Mouse (Mus musculus) lung, embryonic 16.5 days (tissue): ENCODE results near the gene Fbxl19. TPM values are rescaled to one million over a fixed set of nuclear protein-coding genes. Genes with fewer than 3 reads are reported as not detected.
A peak's percentile ranks its signal among the peaks of the same experiment; 100 is the strongest.

Experiments used
- ATAC-seq: fragments of 200-750 bp; cut with Nextera tagmentation; 2 replicates; pipeline ENCODE4 v1.8.0; 2017; ENCODE audit warnings: low read depth, mild to moderate bottlenecking, moderate library complexity
- H3K27ac ChIP-seq: fragments of 300-500 bp; sonication (generic); 2 replicates; pipeline ENCODE4 v1.5.1; 2014; ENCODE audit warnings: mild to moderate bottlenecking, control low read depth, low read length
- H3K27me3 ChIP-seq: fragments of 300-500 bp; sonication (generic); 2 replicates; pipeline ENCODE4 v1.6.1; 2014; ENCODE audit warnings: low read depth, low read length, mixed read lengths; ENCODE audit not compliant: control insufficient read depth, insufficient read depth
- H3K36me3 ChIP-seq: fragments of 300-500 bp; sonication (generic); 2 replicates; pipeline ENCODE4 v1.6.1; 2014; ENCODE audit warnings: low read length; ENCODE audit not compliant: control insufficient read depth, insufficient read depth
- H3K4me1 ChIP-seq: fragments of 300-500 bp; sonication (generic); replicated peaks from 2 replicates; pipeline ENCODE4 v1.6.1; 2014; ENCODE audit warnings: low read length, mixed read lengths; ENCODE audit not compliant: control insufficient read depth, insufficient read depth
- H3K4me2 ChIP-seq: fragments of 300-500 bp; sonication (generic); 2 replicates; pipeline ENCODE4 v1.6.1; 2014; ENCODE audit warnings: low read depth, low read length, control low read depth
- H3K4me3 ChIP-seq: fragments of 300-500 bp; sonication (generic); 2 replicates; pipeline ENCODE4 v1.5.1; 2014; ENCODE audit warnings: mild to moderate bottlenecking, low read length, control low read depth
- H3K9ac ChIP-seq: fragments of 300-500 bp; sonication (generic); 2 replicates; pipeline ENCODE4 v1.6.1; 2014; ENCODE audit warnings: low read length, control low read depth
- H3K9me3 ChIP-seq: fragments of 300-500 bp; sonication (generic); 2 replicates; pipeline ENCODE4 v1.6.1; 2016; ENCODE audit warnings: low read length; ENCODE audit not compliant: control insufficient read depth
- WGBS: fragments of 180-500 bp; shearing (Covaris S2); extraction: QIAGEN DNeasy Blood & Tissue Kit; methylation state at CpG from one replicate; pipeline ENCODE4 v1.1.7; 2014; 5-methylcytosine and 5-hydroxymethylcytosine counted together
- polyA plus RNA-seq: library from polyadenylated mRNA; unstranded; fragments of >200 nt; fragmentation: Nextera tagmentation; extraction: Ambion mirVana; gene quantifications from 2 replicates; pipeline ENCODE4 v1.2.1, GENCODE M21; 2015

Gene Fbxl19
- polyA plus RNA-seq, 1 experiment from 2014 or later, result 3.1 TPM

DNA sequence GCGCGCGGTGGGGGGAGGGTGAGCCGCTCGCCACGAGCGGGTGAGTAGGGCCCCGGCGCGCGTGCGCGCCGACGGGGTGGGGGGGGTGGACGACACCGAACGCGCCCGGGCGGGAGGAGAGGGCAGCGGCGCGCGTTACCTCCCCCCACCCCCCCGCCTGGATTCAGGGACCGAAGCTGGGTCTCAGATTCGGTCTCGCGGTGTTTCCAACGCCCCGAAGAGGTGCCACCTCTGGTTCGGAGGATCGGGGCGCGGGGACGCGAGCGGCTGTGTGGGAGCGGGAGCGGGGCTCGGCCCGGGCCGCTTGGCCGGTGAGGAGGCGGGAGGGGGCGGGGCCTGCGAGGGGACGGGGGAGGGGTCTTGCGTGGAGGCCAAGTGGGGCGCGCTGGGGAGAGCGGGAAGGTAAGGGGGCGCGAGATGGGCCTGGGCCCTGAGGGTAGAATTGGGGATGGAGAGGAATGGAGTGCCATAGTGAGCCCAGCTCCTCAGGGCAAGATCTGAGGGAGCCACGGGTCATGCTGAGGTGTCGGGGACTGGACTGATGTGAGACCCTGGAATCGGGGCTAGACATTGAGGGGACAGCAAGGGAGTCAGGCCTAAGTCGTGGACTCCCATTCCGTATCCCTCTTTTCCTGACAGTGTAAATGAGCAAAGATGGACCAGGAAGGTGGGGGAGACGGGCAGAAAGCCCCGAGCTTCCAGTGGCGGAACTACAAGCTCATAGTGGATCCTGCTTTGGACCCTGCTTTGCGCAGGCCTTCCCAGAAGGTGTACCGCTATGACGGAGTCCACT is 33.3 kb downstream of the Fbxl19 start:
- ATAC-seq, result peak; percentile 53
- 2% methylated on average over 45 of the region's 66 CpGs for WGBS

DNA sequence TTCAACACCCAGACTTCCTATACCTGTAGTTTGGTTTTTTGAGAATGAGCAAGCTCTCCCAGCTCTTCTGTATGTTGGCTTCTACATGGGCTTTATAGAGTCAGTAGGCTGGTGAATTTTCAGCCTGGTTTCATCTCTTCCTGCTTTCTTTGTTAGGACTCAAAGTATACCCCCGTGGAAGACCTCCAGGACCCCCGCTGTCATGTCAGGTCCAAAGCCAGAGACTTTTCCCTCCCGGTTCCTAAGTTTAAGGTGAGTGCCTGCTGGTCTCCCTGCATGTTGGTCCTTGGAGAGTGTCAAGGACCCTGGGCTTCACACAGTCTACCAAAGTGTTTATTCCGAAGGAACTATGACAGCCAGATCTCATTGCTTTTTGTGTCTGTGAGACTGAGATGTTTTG is 34.0 kb downstream of the Fbxl19 start:
- Histone ChIP-seq H3K9ac (peak overlapping the region; percentile 93), H3K9me3 (no peaks in the 10 kb centered on the region), H3K27ac (no peak overlapping the region)

More for the DNA sequence above, 33.3 kb downstream of the Fbxl19 start:
- H3K4me3 ChIP-seq, result peak overlapping the region; percentile 87
- peak overlapping the region; percentile 93 for H3K9ac ChIP-seq
- peaks cover 12% of the 10 kb centered on the region for H3K4me1 ChIP-seq
- H3K4me2 ChIP-seq, result peak overlapping the region; percentile 69
- peak overlapping the region; percentile 99 for H3K27ac ChIP-seq
- no peaks in the 10 kb centered on the region for H3K9me3 ChIP-seq
- H3K36me3 ChIP-seq, result peaks cover 18% of the 10 kb centered on the region
- no peaks in the 10 kb centered on the region for H3K27me3 ChIP-seq

DNA sequence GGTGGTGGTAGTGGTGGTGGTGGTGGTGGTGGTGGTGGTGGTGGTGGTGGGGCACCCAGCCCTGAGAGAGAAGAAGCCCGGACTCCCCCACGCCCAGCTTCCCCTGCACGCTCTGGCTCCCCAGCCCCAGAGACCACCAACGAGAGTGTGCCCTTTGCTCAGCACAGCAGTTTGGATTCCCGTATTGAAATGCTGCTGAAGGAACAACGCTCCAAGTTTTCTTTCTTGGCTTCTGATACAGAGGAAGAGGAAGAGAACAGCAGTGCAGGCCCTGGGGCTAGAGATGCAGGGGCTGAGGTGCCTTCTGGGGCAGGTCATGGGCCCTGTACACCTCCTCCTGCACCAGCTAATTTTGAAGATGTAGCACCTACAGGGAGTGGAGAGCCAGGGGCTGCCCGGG is 41.0 kb downstream of the Fbxl19 start, which contains the start of gene Gm49388:
Gene Gm49388, plus strand, starts transcription at position 301 of the 400 bp plus-strand sequence.
- H3K4me2 ChIP-seq, result no peak within 1 kb of the TSS
- peaks cover 61% of the 10 kb centered on the region for H3K36me3 ChIP-seq
- H3K27ac ChIP-seq, result no peak within 1 kb of the TSS
- no peaks in the 10 kb centered on the region for H3K4me1 ChIP-seq
- WGBS, result 90% methylated on average over 7 of the region's 7 CpGs
- H3K9ac ChIP-seq, result no peak within 1 kb of the TSS
- no peaks in the 10 kb centered on the region for H3K9me3 ChIP-seq
- ATAC-seq, result no peak
- H3K4me3 ChIP-seq, result no peak within 1 kb of the TSS
- H3K27me3 ChIP-seq, result no peaks in the 10 kb centered on the region

More for the DNA sequence above, 34.0 kb downstream of the Fbxl19 start:
- Histone ChIP-seq H3K4me3 (peak overlapping the region; percentile 87), H3K27me3 (no peaks in the 10 kb centered on the region), H3K4me1 (peaks cover 12% of the 10 kb centered on the region), H3K36me3 (peaks cover 18% of the 10 kb centered on the region), H3K4me2 (peak overlapping the region; percentile 69)
- 73% methylated on average over 4 of the region's 4 CpGs for WGBS
- no peak for ATAC-seq

DNA sequence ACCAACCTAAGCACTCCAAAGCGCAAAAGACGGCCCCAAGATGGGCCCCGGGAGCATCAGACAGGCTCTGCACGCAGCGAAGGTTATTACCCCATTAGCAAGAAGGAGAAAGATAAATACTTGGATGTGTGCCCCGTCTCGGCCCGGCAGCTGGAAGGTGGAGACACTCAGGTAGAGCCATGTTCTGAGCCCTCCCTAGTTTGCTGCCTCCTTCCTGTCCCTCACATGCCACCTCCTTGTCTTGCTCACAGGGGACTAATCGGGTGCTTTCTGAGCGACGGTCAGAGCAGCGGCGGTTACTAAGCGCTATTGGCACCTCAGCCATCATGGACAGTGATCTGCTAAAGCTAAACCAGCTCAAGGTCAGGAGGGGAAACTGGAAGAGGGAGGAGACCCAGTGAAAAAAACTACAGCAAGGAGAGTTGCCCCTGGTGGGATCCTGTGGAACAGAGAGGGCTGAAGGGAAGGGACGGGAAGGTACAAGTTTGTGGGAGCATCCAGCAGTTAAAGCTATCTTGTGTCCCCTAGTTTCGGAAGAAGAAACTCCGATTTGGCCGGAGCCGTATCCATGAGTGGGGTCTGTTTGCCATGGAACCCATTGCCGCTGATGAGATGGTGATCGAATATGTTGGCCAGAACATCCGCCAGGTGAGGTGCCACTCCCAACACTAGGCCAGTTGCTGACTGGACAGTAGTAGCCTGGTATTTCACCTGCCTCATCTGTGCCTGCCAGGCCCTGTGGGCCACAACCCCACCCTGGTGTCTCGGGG is 52.9 kb downstream of the Fbxl19 start:
- Histone ChIP-seq H3K4me3 (no peak overlapping the region), H3K27me3 (no peaks in the 10 kb centered on the region), H3K36me3 (peaks cover 57% of the 10 kb centered on the region), H3K4me1 (peaks cover 6% of the 10 kb centered on the region), H3K9me3 (no peaks in the 10 kb centered on the region), H3K4me2 (no peak overlapping the region), H3K27ac (no peak overlapping the region), H3K9ac (no peak overlapping the region)
- ATAC-seq, result no peak
- WGBS, result 86% methylated on average over 23 of the region's 23 CpGs

DNA sequence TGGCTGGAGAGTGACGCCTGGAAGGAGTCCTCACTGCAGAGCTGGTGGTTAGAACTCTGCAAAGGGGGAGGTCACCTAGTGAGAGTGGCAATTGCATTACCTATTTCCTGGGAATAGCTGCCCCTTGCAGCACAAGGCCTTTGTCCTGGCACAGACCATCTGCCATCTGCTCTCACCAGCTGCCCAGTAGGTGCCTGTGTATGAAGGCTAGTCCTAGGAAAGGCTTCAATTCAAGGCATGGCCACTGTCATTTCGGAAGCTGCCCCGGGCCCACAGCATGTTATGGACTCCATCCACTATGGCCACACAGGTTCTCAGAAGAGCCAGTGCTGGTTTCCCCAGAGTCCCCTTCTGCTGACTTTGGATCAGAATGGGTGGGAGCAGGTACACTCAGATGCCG is 54.2 kb downstream of the Fbxl19 start:
- WGBS, result 83% methylated on average over 4 of the region's 4 CpGs
- H3K27ac ChIP-seq, result no peak overlapping the region
- H3K27me3 ChIP-seq, result no peaks in the 10 kb centered on the region
- H3K4me2 ChIP-seq, result no peak overlapping the region
- peaks cover 6% of the 10 kb centered on the region for H3K4me1 ChIP-seq
- no peaks in the 10 kb centered on the region for H3K9me3 ChIP-seq
- no peak for ATAC-seq
- H3K4me3 ChIP-seq, result no peak overlapping the region
- H3K36me3 ChIP-seq, result peaks cover 48% of the 10 kb centered on the region
- H3K9ac ChIP-seq, result no peak overlapping the region

DNA sequence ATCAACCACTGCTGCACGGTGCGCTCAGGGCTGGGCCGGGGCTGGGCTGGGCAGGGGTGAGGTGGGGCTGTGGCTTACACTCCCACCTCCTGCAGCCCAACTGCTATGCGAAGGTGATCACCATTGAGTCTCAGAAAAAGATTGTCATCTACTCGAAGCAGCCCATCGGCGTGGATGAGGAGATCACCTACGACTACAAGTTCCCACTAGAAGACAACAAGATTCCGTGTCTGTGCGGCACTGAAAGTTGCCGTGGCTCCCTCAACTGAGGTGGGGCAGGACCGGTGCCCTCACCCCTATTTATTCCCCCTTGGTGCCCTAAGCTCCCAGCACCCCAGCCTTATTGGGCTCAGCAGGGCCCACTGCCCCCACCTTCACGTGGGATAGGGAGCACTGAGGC is 54.9 kb downstream of the Fbxl19 start:
- 88% methylated on average over 13 of the region's 13 CpGs for WGBS
- Histone ChIP-seq H3K36me3 (peaks cover 44% of the 10 kb centered on the region), H3K27me3 (no peaks in the 10 kb centered on the region)

DNA sequence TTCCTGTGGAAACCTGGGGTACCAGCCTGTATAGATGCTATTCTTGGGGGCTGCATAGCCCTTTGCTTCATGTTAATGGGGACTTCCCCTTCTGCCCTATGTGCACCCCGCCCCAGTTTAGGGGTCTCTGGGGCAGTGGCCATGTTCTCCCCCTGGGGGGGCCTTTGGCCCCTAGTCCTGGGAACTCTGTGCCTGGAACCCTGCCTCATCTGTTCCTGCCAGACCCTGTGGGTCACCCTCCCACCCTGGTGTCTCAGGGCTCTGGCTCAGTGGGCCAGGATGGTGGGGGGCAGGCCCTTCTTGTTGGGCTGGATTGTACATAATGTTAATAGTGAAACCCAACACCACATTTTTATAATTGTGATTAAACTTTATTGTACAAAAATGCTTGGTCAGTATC is 55.4 kb downstream of the Fbxl19 start:
- H3K9me3 ChIP-seq, result no peaks in the 10 kb centered on the region
- WGBS, result 69% methylated on average over 1 of the region's 1 CpGs
- H3K4me2 ChIP-seq, result no peak overlapping the region
- peaks cover 6% of the 10 kb centered on the region for H3K4me1 ChIP-seq
- H3K27ac ChIP-seq, result no peak overlapping the region
- H3K4me3 ChIP-seq, result no peak overlapping the region
- ATAC-seq, result no peak
- no peaks in the 10 kb centered on the region for H3K27me3 ChIP-seq
- no peak overlapping the region for H3K9ac ChIP-seq
- peaks cover 44% of the 10 kb centered on the region for H3K36me3 ChIP-seq

More for the DNA sequence above, 54.9 kb downstream of the Fbxl19 start:
- H3K4me3 ChIP-seq, result no peak overlapping the region
- no peak overlapping the region for H3K27ac ChIP-seq
- H3K4me2 ChIP-seq, result no peak overlapping the region
- H3K9me3 ChIP-seq, result no peaks in the 10 kb centered on the region
- peaks cover 6% of the 10 kb centered on the region for H3K4me1 ChIP-seq
- no peak for ATAC-seq
- no peak overlapping the region for H3K9ac ChIP-seq

DNA sequence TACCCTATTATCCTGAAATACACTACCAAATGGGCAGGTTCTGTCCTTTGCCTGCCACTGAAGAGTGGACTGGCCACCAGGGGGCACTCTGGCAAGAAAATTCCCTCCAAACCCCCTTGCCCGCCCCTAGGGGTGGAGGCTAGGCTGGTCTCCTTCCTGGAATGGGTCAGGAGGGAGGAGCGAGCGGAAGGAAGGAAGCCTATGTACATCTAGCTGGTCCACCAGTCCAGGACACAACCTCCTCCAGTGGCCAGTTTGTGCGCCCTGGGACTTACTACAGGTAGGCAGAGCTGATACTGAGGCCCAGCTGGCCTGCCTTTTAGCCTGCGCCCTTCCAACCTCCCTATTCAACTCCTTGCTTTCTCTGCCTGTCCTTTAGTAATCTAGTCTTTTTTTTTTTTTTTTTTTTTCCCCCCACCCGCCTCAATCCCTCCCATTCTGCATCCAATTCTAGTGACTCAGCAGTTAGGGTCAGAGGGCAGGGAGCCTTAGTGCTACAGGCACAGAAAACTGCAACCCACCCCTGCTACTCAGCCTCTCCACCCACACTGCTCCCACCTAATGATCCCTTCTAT is 56.2 kb downstream of the Fbxl19 start, which contains the start of gene Hsd3b7:
Gene Hsd3b7, plus strand, starts transcription at position 170 of the 575 bp plus-strand sequence.
- no peak within 1 kb of the TSS; the same call in 1 of the 2 replicates for H3K27ac ChIP-seq
- H3K36me3 ChIP-seq, result peaks cover 38% of the 10 kb centered on the region
- peak within 1 kb of the TSS; percentile 45 for H3K4me2 ChIP-seq
- WGBS, result 22% methylated on average over 6 of the region's 6 CpGs
- H3K27me3 ChIP-seq, result no peaks in the 10 kb centered on the region
- peak within 1 kb of the TSS; percentile 28 for H3K4me3 ChIP-seq
- peak within 1 kb of the TSS; percentile 58 for H3K9ac ChIP-seq
- H3K4me1 ChIP-seq, result peaks cover 6% of the 10 kb centered on the region
- no peaks in the 10 kb centered on the region for H3K9me3 ChIP-seq
- ATAC-seq, result peak; percentile 96
